Mouse (Mus musculus) lung, postnatal 0 days (tissue): Measurements from ENCODE around the gene Hspa1l. TPM values are rescaled to one million over a fixed set of nuclear protein-coding genes. Genes with fewer than 3 reads are reported as not detected.

Experiments used
- ATAC-seq: fragments of 200-750 bp; cut with Nextera tagmentation; 2 replicates; pipeline ENCODE4 v1.8.0; 2017; ENCODE audit warnings: moderate library complexity
- DNase-seq: peaks from one replicate; pipeline ENCODE4 v3.0.0-alpha.2; 2016; ENCODE audit warnings: low spot score
- H3K27ac ChIP-seq: fragments of 300-500 bp; sonication (generic); 2 replicates; pipeline ENCODE4 v1.5.1; 2014; ENCODE audit warnings: antibody characterized with exemption, mild to moderate bottlenecking, low read length, mixed read lengths
- H3K27me3 ChIP-seq: fragments of 300-500 bp; sonication (generic); replicated peaks from 2 replicates; pipeline ENCODE4 v1.6.1; 2014; ENCODE audit warnings: low read length, mixed read lengths; ENCODE audit not compliant: insufficient read depth
- H3K36me3 ChIP-seq: fragments of 300-500 bp; sonication (generic); 2 replicates; pipeline ENCODE4 v1.6.1; 2014; ENCODE audit warnings: low read length, mixed read lengths; ENCODE audit not compliant: insufficient read depth
- H3K4me1 ChIP-seq: fragments of 300-500 bp; sonication (generic); 2 replicates; pipeline ENCODE4 v1.6.1; 2014; ENCODE audit warnings: antibody characterized with exemption, low read depth, low read length, mixed read lengths; ENCODE audit not compliant: insufficient read depth
- H3K4me2 ChIP-seq: fragments of 300-500 bp; sonication (generic); replicated peaks from 2 replicates; pipeline ENCODE4 v1.6.1; 2014; ENCODE audit warnings: low read depth, mild to moderate bottlenecking, low read length, moderate library complexity, mixed read lengths
- H3K4me3 ChIP-seq: fragments of 300-500 bp; sonication (generic); 2 replicates; pipeline ENCODE4 v1.5.1; 2014; ENCODE audit warnings: low read depth, low read length
- H3K9ac ChIP-seq: fragments of 300-500 bp; sonication (generic); replicated peaks from 2 replicates; pipeline ENCODE4 v1.6.1; 2014; ENCODE audit warnings: low read depth, mild to moderate bottlenecking
- H3K9me3 ChIP-seq: fragments of 300-500 bp; sonication (generic); 2 replicates; pipeline ENCODE4 v1.6.1; 2016; ENCODE audit warnings: low read length, mixed read lengths
- CTCF ChIP-seq: IDR thresholded peaks from 2 replicates; pipeline ENCODE4 v1.5.1; 2016; ENCODE audit warnings: antibody characterized with exemption, mild to moderate bottlenecking
- EP300 ChIP-seq: IDR thresholded peaks from 2 replicates; pipeline ENCODE4 v1.6.1; 2016; ENCODE audit warnings: antibody characterized with exemption, mild to moderate bottlenecking, control low read depth
- WGBS: fragments of 180-500 bp; shearing (Covaris S2); extraction: QIAGEN DNeasy Blood & Tissue Kit; methylation state at CpG from one replicate; pipeline ENCODE4 v1.1.7; 2014; 5-methylcytosine and 5-hydroxymethylcytosine counted together
- polyA plus RNA-seq: library from polyadenylated mRNA; unstranded; fragments of >200 nt; fragmentation: Nextera tagmentation; extraction: Ambion mirVana; gene quantifications from 2 replicates; pipeline ENCODE4 v1.2.1, GENCODE M21; 2015

Gene Hspa1l
- polyA plus RNA-seq, 1 experiment from 2014 or later, result 0.79 TPM

GRCm38 (mm10) chr17:35011440-35011839 lies 38.9 kb downstream of the Hspa1l start:
- no peaks in the 10 kb centered on the region for H3K9me3 ChIP-seq
- ATAC-seq (no peak), DNase-seq (no peak)
- no peak overlapping the region for H3K4me2 ChIP-seq
- no peaks in the 10 kb centered on the region for H3K27me3 ChIP-seq
- TF ChIP-seq CTCF (no peak), EP300 (no peak)
- no peaks in the 10 kb centered on the region for H3K4me1 ChIP-seq
- 91% methylated on average over 8 of the region's 8 CpGs for WGBS
- H3K9ac ChIP-seq, result no peak overlapping the region
- H3K27ac ChIP-seq, result no peak overlapping the region
- H3K36me3 ChIP-seq, result peaks cover 28% of the 10 kb centered on the region
- H3K4me3 ChIP-seq, result no peak overlapping the region

GRCm38 (mm10) chr17:35012430-35012829 lies 39.9 kb downstream of the Hspa1l start:
- no peak overlapping the region for H3K4me3 ChIP-seq
- 84% methylated on average over 13 of the region's 13 CpGs for WGBS
- no peak overlapping the region for H3K9ac ChIP-seq
- no peak overlapping the region for H3K4me2 ChIP-seq
- peaks cover 28% of the 10 kb centered on the region for H3K36me3 ChIP-seq
- no peak for TF ChIP-seq EP300
- TF ChIP-seq CTCF, result no peak
- no peaks in the 10 kb centered on the region; the same call in 1 of the 2 replicates for H3K4me1 ChIP-seq
- ATAC-seq (no peak), DNase-seq (no peak)
- H3K27ac ChIP-seq, result no peak overlapping the region
- no peaks in the 10 kb centered on the region for H3K27me3 ChIP-seq
- H3K9me3 ChIP-seq, result no peaks in the 10 kb centered on the region

GRCm38 (mm10) chr17:35013221-35013620 lies 40.7 kb downstream of the Hspa1l start:
- no peaks in the 10 kb centered on the region; the same call in 1 of the 2 replicates for H3K4me1 ChIP-seq
- ATAC-seq (no peak), DNase-seq (no peak)
- no peak overlapping the region for H3K27ac ChIP-seq
- no peaks in the 10 kb centered on the region for H3K9me3 ChIP-seq
- H3K4me3 ChIP-seq, result no peak overlapping the region
- peaks cover 28% of the 10 kb centered on the region for H3K36me3 ChIP-seq
- no peaks in the 10 kb centered on the region for H3K27me3 ChIP-seq
- TF ChIP-seq CTCF (no peak), EP300 (no peak)
- no peak overlapping the region for H3K9ac ChIP-seq
- WGBS, result 75% methylated on average over 6 of the region's 6 CpGs
- H3K4me2 ChIP-seq, result no peak overlapping the region

GRCm38 (mm10) chr17:35015296-35015695 lies 42.8 kb downstream of the Hspa1l start:
- ATAC-seq (no peak), DNase-seq (no peak)
- Histone ChIP-seq H3K27me3 (no peaks in the 10 kb centered on the region), H3K4me2 (no peak overlapping the region), H3K4me3 (no peak overlapping the region), H3K4me1 (no peaks in the 10 kb centered on the region; the same call in 1 of the 2 replicates), H3K36me3 (peaks cover 28% of the 10 kb centered on the region), H3K27ac (no peak overlapping the region), H3K9ac (no peak overlapping the region), H3K9me3 (no peaks in the 10 kb centered on the region)
- 89% methylated on average over 16 of the region's 16 CpGs for WGBS
- no peak for TF ChIP-seq CTCF
- TF ChIP-seq EP300, result no peak

GRCm38 (mm10) chr17:35016376-35016775 lies 43.9 kb downstream of the Hspa1l start, which contains the start of gene Vwa7:
Vwa7 (plus strand) TSS chr17:35016579.
- Histone ChIP-seq H3K27ac (no peak within 1 kb of the TSS), H3K9me3 (no peaks in the 10 kb centered on the region), H3K36me3 (peaks cover 22% of the 10 kb centered on the region), H3K4me1 (no peaks in the 10 kb centered on the region; the same call in 1 of the 2 replicates), H3K4me2 (no peak within 1 kb of the TSS), H3K4me3 (no peak within 1 kb of the TSS), H3K9ac (no peak within 1 kb of the TSS), H3K27me3 (no peaks in the 10 kb centered on the region)
- peak; percentile 49 for ATAC-seq
- peak; percentile 27 for DNase-seq
- WGBS, result 47% methylated on average over 12 of the region's 12 CpGs
- TF ChIP-seq EP300 (no peak), CTCF (no peak)

- Histone ChIP-seq H3K27ac (no peak overlapping the region), H3K4me1 (no peaks in the 10 kb centered on the region; the same call in 1 of the 2 replicates), H3K36me3 (peaks cover 18% of the 10 kb centered on the region; the same call in 1 of the 2 replicates), H3K27me3 (no peaks in the 10 kb centered on the region), H3K9me3 (no peaks in the 10 kb centered on the region), H3K4me3 (no peak overlapping the region), H3K9ac (no peak overlapping the region), H3K4me2 (no peak overlapping the region)
- DNase-seq, result no peak
- TF ChIP-seq CTCF (no peak), EP300 (no peak)
- ATAC-seq, result no peak; the same call in 1 of the 2 replicates
- 75% methylated on average over 10 of the region's 10 CpGs for WGBS
Observed at GRCm38 (mm10) chr17:35016791-35017705, 44.5 kb downstream of the Hspa1l start.
